Mouse (Mus musculus): ENCODE data around the gene Ccdc63. TPM values are rescaled to one million over a fixed set of nuclear protein-coding genes. Genes with fewer than 3 reads are reported as not detected.
"Not testable (repeated sequence)": the region's sequence is repeated elsewhere in the genome, so short reads cannot be mapped to it uniquely, and the experiment has no call there.

The Ccdc63 gene
- polyA plus RNA-seq, 1 experiment = 0.23 TPM

DNA sequence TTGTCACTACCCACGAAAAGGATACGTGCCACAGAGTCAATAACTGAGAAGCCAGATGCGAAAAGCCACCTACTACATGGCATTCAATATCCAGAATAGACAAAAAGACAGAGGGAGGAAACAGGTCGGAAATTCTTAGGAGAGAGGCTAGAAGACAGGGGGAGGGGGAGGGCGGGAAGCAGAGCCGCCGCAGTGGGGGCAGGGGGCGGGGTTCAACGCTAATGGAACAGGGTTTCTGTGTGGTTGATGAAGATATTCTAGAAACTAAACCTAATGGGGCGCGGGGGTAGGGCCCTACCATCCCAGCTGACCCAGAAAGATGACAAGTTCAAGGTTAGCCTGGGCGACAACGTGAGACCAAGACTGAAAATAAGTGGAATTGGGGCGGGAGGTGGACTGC lies 13.4 kb upstream of the Ccdc63 start:
- H3K4me1 ChIP-seq (replicated peaks; ENCODE audit: control insufficient read depth, insufficient read depth, low read length) = peaks cover 6% of the 10 kb centered on the region
- TF ChIP-seq CTCF (IDR thresholded peaks at IDR 0.05; ENCODE audit: borderline replicate concordance, control insufficient read depth, extremely low read depth, insufficient read depth, low read length, poor library complexity) (no peak), POLR2A (IDR thresholded peaks at IDR 0.05; ENCODE audit: control insufficient read depth, extremely low read depth, insufficient read depth, low read length, poor library complexity) (no peak)
- no peaks in the 10 kb centered on the region for H3K36me3 ChIP-seq (ENCODE audit: control insufficient read depth, insufficient read depth, low read length)
- no peak for DNase-seq
- H3K4me3 ChIP-seq (ENCODE audit: control insufficient read depth, insufficient read depth, low read length) = no peak overlapping the region
- no peak overlapping the region for H3K27ac ChIP-seq (ENCODE audit: control insufficient read depth, insufficient read depth, low read length)
- WGBS = 48% methylated on average over 11 of the region's 14 CpGs
- no peaks in the 10 kb centered on the region for H3K27me3 ChIP-seq (ENCODE audit: control insufficient read depth, insufficient read depth, low read length)

DNA sequence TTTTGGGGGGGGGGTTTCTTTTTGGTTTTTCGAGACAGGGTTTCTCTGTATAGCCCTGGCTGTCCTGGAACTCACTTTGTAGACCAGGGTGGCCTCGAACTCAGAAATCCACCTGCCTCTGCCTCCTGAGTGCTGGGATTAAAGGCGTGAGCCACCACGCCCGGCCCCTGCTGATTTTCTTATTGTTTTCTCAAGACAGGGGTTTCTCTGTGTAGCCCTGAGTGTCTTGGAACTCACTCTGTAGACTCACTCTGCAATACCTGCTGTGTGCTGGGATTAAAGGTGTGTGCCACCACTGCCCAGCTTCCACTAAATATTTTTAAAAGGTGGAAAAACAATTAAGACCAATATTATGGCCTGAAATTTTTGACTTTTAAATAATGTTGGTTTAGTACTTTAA lies 11.9 kb upstream of the Ccdc63 start:
- not testable (repeated sequence) for H3K4me1 ChIP-seq (replicated peaks; ENCODE audit: control insufficient read depth, insufficient read depth, low read length); H3K36me3 ChIP-seq (ENCODE audit: control insufficient read depth, insufficient read depth, low read length); H3K27me3 ChIP-seq (ENCODE audit: control insufficient read depth, insufficient read depth, low read length); DNase-seq; H3K4me3 ChIP-seq (ENCODE audit: control insufficient read depth, insufficient read depth, low read length); H3K27ac ChIP-seq (ENCODE audit: control insufficient read depth, insufficient read depth, low read length)
- 92% methylated on average over 5 of the region's 5 CpGs for WGBS

DNA sequence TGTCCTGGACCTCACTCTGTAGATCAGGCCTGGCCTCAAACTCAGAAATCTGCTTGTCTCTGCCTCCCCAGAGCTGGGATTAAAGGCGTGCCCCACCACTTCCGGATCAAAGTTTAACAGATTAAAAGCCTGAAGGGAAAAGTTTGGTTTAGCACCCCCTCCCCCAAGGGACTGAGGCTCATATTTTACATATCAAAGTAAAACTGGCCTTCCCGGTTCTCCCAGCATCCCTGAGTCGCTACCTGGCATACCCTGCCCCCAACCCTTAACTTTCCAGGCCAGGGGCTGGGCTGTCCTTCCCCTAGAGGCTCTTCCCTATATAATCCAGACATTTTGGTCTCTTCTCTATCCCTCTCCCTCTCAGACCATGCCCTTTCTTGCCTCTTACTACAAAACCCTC lies 8.6 kb upstream of the Ccdc63 start:
- DNase-seq = no peak
- Histone ChIP-seq H3K4me3 (ENCODE audit: control insufficient read depth, insufficient read depth, low read length) (no peak overlapping the region), H3K27ac (ENCODE audit: control insufficient read depth, insufficient read depth, low read length) (no peak overlapping the region), H3K36me3 (ENCODE audit: control insufficient read depth, insufficient read depth, low read length) (no peaks in the 10 kb centered on the region), H3K27me3 (ENCODE audit: control insufficient read depth, insufficient read depth, low read length) (no peaks in the 10 kb centered on the region), H3K4me1 (replicated peaks; ENCODE audit: control insufficient read depth, insufficient read depth, low read length) (peaks cover 21% of the 10 kb centered on the region)
- TF ChIP-seq POLR2A (IDR thresholded peaks at IDR 0.05; ENCODE audit: control insufficient read depth, extremely low read depth, insufficient read depth, low read length, poor library complexity) (no peak), CTCF (IDR thresholded peaks at IDR 0.05; ENCODE audit: borderline replicate concordance, control insufficient read depth, extremely low read depth, insufficient read depth, low read length, poor library complexity) (no peak)
- 89% methylated on average over 4 of the region's 4 CpGs for WGBS

- no peaks in the 10 kb centered on the region for H3K36me3 ChIP-seq (ENCODE audit: control insufficient read depth, insufficient read depth, low read length)
- H3K4me1 ChIP-seq (replicated peaks; ENCODE audit: control insufficient read depth, insufficient read depth, low read length) = peaks cover 30% of the 10 kb centered on the region
- no peak overlapping the region for H3K4me3 ChIP-seq (ENCODE audit: control insufficient read depth, insufficient read depth, low read length)
- no peak for TF ChIP-seq CTCF (IDR thresholded peaks at IDR 0.05; ENCODE audit: borderline replicate concordance, control insufficient read depth, extremely low read depth, insufficient read depth, low read length, poor library complexity)
- TF ChIP-seq POLR2A (IDR thresholded peaks at IDR 0.05; ENCODE audit: control insufficient read depth, extremely low read depth, insufficient read depth, low read length, poor library complexity) = no peak
- DNase-seq = no peak
- no peak overlapping the region for H3K27ac ChIP-seq (ENCODE audit: control insufficient read depth, insufficient read depth, low read length)
- H3K27me3 ChIP-seq (ENCODE audit: control insufficient read depth, insufficient read depth, low read length) = no peaks in the 10 kb centered on the region
- 84% methylated on average over 1 of the region's 1 CpGs for WGBS
These were observed 7.5 kb upstream of the Ccdc63 start for GRCm38 (mm10) chr5:122148107-122148506.

DNA sequence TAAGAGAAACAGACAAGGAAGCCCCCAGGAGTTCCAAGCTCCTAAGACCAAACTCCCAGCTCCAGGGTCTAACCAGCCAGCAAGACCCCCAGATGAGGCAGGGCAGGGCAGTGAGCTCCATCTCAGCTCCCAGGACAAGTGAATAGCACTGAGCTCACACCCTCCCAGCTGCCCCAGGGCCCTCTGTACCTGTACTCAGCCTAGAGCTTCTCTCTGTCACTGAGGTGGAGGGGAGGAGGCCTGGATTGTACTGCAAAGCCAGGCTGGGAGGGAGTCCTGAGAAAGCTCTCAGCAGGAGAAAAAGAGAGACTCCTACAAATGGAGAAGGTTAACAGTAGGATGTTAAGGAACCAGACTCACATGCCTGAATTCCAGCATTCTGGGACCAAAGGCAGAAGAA lies 6.0 kb upstream of the Ccdc63 start:
- no peak for DNase-seq
- no peak for TF ChIP-seq POLR2A (IDR thresholded peaks at IDR 0.05; ENCODE audit: control insufficient read depth, extremely low read depth, insufficient read depth, low read length, poor library complexity)
- no peak for TF ChIP-seq CTCF (IDR thresholded peaks at IDR 0.05; ENCODE audit: borderline replicate concordance, control insufficient read depth, extremely low read depth, insufficient read depth, low read length, poor library complexity)
- peaks cover 36% of the 10 kb centered on the region for H3K4me1 ChIP-seq (replicated peaks; ENCODE audit: control insufficient read depth, insufficient read depth, low read length)
- H3K27me3 ChIP-seq (ENCODE audit: control insufficient read depth, insufficient read depth, low read length) = no peaks in the 10 kb centered on the region
- H3K36me3 ChIP-seq (ENCODE audit: control insufficient read depth, insufficient read depth, low read length) = no peaks in the 10 kb centered on the region
- H3K4me3 ChIP-seq (ENCODE audit: control insufficient read depth, insufficient read depth, low read length) = no peak overlapping the region
- peak overlapping the region; percentile 22; the same call in 1 of the 2 replicates for H3K27ac ChIP-seq (ENCODE audit: control insufficient read depth, insufficient read depth, low read length)

- 20% methylated on average over 10 of the region's 10 CpGs for WGBS
- TF ChIP-seq POLR2A (IDR thresholded peaks at IDR 0.05; ENCODE audit: control insufficient read depth, extremely low read depth, insufficient read depth, low read length, poor library complexity) (no peak), CTCF (IDR thresholded peaks at IDR 0.05; ENCODE audit: borderline replicate concordance, control insufficient read depth, extremely low read depth, insufficient read depth, low read length, poor library complexity) (no peak)
- Histone ChIP-seq H3K4me3 (ENCODE audit: control insufficient read depth, insufficient read depth, low read length) (peak overlapping the region; percentile 66; the same call in 1 of the 2 replicates), H3K27me3 (ENCODE audit: control insufficient read depth, insufficient read depth, low read length) (no peaks in the 10 kb centered on the region), H3K27ac (ENCODE audit: control insufficient read depth, insufficient read depth, low read length) (peak overlapping the region; percentile 22; the same call in 1 of the 2 replicates), H3K36me3 (ENCODE audit: control insufficient read depth, insufficient read depth, low read length) (no peaks in the 10 kb centered on the region), H3K4me1 (replicated peaks; ENCODE audit: control insufficient read depth, insufficient read depth, low read length) (peaks cover 34% of the 10 kb centered on the region)
- peak; percentile 44 for DNase-seq
These were observed 5.5 kb upstream of the Ccdc63 start for GRCm38 (mm10) chr5:122146056-122146580.

DNA sequence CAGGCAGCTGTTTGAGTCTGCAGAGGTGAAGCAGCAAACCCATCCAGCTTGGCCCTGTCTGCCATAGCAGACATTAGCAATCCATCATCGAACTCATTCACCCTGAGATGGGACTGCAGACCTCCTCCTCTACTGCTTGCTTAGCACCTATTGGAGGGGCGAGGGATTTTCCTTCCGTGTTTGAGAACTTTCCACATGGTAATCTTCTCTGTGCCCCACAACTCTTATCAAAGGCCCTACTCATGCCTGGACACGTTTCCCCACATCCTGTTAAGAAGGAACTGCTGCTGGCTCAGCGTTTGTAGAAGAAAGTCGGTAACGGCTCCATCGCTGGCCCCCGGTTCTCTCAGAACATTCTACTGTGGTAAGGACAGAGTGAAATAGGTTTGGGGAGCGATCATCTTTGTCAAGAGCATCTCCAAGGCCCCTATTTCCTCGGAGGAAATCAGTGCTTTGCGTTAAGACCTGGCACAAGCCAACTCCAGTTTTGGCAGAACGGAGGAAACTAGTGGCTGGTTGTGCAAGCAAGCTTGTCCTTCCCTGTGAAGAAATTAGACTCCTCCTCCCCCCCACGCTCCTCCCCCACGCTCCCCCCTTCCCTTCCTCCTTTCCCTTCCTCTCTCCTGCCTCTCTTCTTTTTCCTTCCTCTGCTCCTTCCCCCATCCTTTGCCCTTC lies 4.9 kb upstream of the Ccdc63 start:
- Histone ChIP-seq H3K36me3 (ENCODE audit: control insufficient read depth, insufficient read depth, low read length) (no peaks in the 10 kb centered on the region), H3K27me3 (ENCODE audit: control insufficient read depth, insufficient read depth, low read length) (no peaks in the 10 kb centered on the region), H3K4me3 (ENCODE audit: control insufficient read depth, insufficient read depth, low read length) (peak overlapping the region; percentile 66), H3K27ac (ENCODE audit: control insufficient read depth, insufficient read depth, low read length) (peak overlapping the region; percentile 90), H3K4me1 (replicated peaks; ENCODE audit: control insufficient read depth, insufficient read depth, low read length) (peaks cover 34% of the 10 kb centered on the region)
- WGBS = 1% methylated on average over 15 of the region's 15 CpGs
- DNase-seq = peak; percentile 86
- peak; percentile 54; the same call in 1 of the 2 replicates for TF ChIP-seq POLR2A (IDR thresholded peaks at IDR 0.05; ENCODE audit: control insufficient read depth, extremely low read depth, insufficient read depth, low read length, poor library complexity)
- TF ChIP-seq CTCF (IDR thresholded peaks at IDR 0.05; ENCODE audit: borderline replicate concordance, control insufficient read depth, extremely low read depth, insufficient read depth, low read length, poor library complexity) = no peak

Data from thymus, adult 2 months (tissue).